Mouse (Mus musculus): ENCODE results near the gene Lrp6.

DNA sequence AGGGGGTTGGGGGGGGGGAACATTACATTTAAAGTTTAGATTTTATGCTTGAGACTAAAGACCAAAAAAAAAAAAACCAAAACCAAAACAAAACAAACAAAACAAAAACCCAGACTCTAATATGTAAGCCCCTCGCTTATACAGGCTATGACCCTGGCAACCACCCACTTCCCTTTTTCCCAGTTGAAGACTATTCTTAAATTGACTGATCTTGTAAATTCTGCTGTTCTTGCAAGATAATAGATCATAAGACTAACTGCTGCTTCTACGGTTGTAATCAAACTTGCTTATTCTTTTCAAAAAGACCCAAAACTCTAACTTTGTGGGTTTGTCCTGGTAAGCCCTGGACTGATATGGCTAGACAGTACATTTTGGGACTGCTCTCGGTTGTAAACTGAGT is 27.3 kb downstream of the Lrp6 start:
- TF ChIP-seq GATA1 (IDR thresholded peaks at IDR 0.05; ENCODE audit: borderline replicate concordance, low read length): no peak
- no peak for TF ChIP-seq FLI1 (IDR thresholded peaks at IDR 0.05; ENCODE audit: low read length)

Data from megakaryocyte, embryonic 14.5 days (primary cell).